Mouse (Mus musculus) neural tube, embryonic 14.5 days (tissue): ENCODE measurements at regions not wholly inside any gene's neighbourhood (a gene's known extent, or its start where the extent isn't known, plus 50 kb on each side); places are given as distances from the start of the nearest gene placed in this dataset.

Source experiments
- ATAC-seq: fragments of 200-750 bp; cut with Nextera tagmentation; 2 replicates; pipeline ENCODE4 v1.8.0; 2017; ENCODE audit warnings: low read depth, mild to moderate bottlenecking, moderate TSS enrichment, moderate library complexity
- H3K27ac ChIP-seq: fragments of 300-500 bp; sonication (generic); 2 replicates; pipeline ENCODE4 v1.5.1; 2014; ENCODE audit warnings: low read depth, mild to moderate bottlenecking, control low read depth, low read length, moderate library complexity, mixed read lengths
- H3K27me3 ChIP-seq: fragments of 300-500 bp; sonication (generic); 2 replicates; pipeline ENCODE4 v1.6.1; 2014; ENCODE audit warnings: low read length; ENCODE audit not compliant: control insufficient read depth, insufficient read depth
- H3K36me3 ChIP-seq: fragments of 300-500 bp; sonication (generic); 2 replicates; pipeline ENCODE4 v1.6.1; 2014; ENCODE audit warnings: low read length, mixed read lengths; ENCODE audit not compliant: control insufficient read depth, insufficient read depth
- H3K4me1 ChIP-seq: fragments of 300-500 bp; sonication (generic); 2 replicates; pipeline ENCODE4 v1.6.1; 2014; ENCODE audit warnings: low read length; ENCODE audit not compliant: control insufficient read depth, insufficient read depth
- H3K4me2 ChIP-seq: fragments of 300-500 bp; sonication (generic); 2 replicates; pipeline ENCODE4 v1.6.1; 2014; ENCODE audit warnings: mild to moderate bottlenecking, low read depth, low read length, control low read depth
- H3K4me3 ChIP-seq: fragments of 300-500 bp; sonication (generic); 2 replicates; pipeline ENCODE4 v1.5.1; 2014; ENCODE audit warnings: low read depth, low read length, control low read depth, mixed read lengths
- H3K9ac ChIP-seq: fragments of 300-500 bp; sonication (generic); replicated peaks from 2 replicates; pipeline ENCODE4 v1.6.1; 2014; ENCODE audit warnings: low read depth, mild to moderate bottlenecking, control low read depth, low read length, mixed read lengths
- H3K9me3 ChIP-seq: fragments of 300-500 bp; sonication (generic); 2 replicates; pipeline ENCODE4 v1.6.1; 2016; ENCODE audit warnings: low read length; ENCODE audit not compliant: control insufficient read depth
- WGBS: fragments of 180-500 bp; shearing (Covaris S2); extraction: QIAGEN DNeasy Blood & Tissue Kit; methylation state at CpG from one replicate; pipeline ENCODE4 v1.1.7; 2014; 5-methylcytosine and 5-hydroxymethylcytosine counted together

- no peak overlapping the region for H3K4me3 ChIP-seq
- H3K36me3 ChIP-seq: no peaks in the 10 kb centered on the region
- H3K27ac ChIP-seq: no peak overlapping the region
- H3K9ac ChIP-seq: no peak overlapping the region
- H3K4me2 ChIP-seq: no peak overlapping the region
- 0% methylated on average over 1 of the region's 1 CpGs for WGBS
- no peak for ATAC-seq
- no peaks in the 10 kb centered on the region for H3K9me3 ChIP-seq
- no peaks in the 10 kb centered on the region for H3K4me1 ChIP-seq
- H3K27me3 ChIP-seq: no peaks in the 10 kb centered on the region
Observed at GRCm38 (mm10) chr10:51792030-51792429, 114.5 kb downstream of the Rfx6 start.

GRCm38 (mm10) chr10:51793876-51794275 is 116.3 kb downstream of the Rfx6 start:
- H3K4me2 ChIP-seq: no peak overlapping the region
- no peak overlapping the region for H3K9ac ChIP-seq
- no peaks in the 10 kb centered on the region for H3K36me3 ChIP-seq
- H3K27ac ChIP-seq: no peak overlapping the region
- ATAC-seq: no peak
- H3K4me1 ChIP-seq: no peaks in the 10 kb centered on the region
- 88% methylated on average over 7 of the region's 7 CpGs for WGBS
- H3K9me3 ChIP-seq: no peaks in the 10 kb centered on the region
- no peaks in the 10 kb centered on the region for H3K27me3 ChIP-seq
- no peak overlapping the region for H3K4me3 ChIP-seq

- Histone ChIP-seq H3K4me2 (no peak overlapping the region), H3K36me3 (no peaks in the 10 kb centered on the region), H3K9me3 (no peaks in the 10 kb centered on the region), H3K4me3 (no peak overlapping the region), H3K27me3 (no peaks in the 10 kb centered on the region), H3K27ac (no peak overlapping the region), H3K9ac (no peak overlapping the region), H3K4me1 (no peaks in the 10 kb centered on the region)
- no peak for ATAC-seq
- 35% methylated on average over 1 of the region's 1 CpGs for WGBS
Observed at GRCm38 (mm10) chr10:51816626-51817025, 139.1 kb downstream of the Rfx6 start.

- Histone ChIP-seq H3K4me3 (no peak overlapping the region), H3K4me1 (no peaks in the 10 kb centered on the region), H3K36me3 (no peaks in the 10 kb centered on the region), H3K4me2 (no peak overlapping the region), H3K9me3 (no peaks in the 10 kb centered on the region), H3K27ac (no peak overlapping the region), H3K9ac (no peak overlapping the region), H3K27me3 (no peaks in the 10 kb centered on the region)
- ATAC-seq: no peak
- 93% methylated on average over 2 of the region's 2 CpGs for WGBS
Observed at GRCm38 (mm10) chr10:51823900-51824299, 146.3 kb downstream of the Rfx6 start.

- no peaks in the 10 kb centered on the region for H3K9me3 ChIP-seq
- H3K36me3 ChIP-seq: no peaks in the 10 kb centered on the region
- H3K27ac ChIP-seq: no peak overlapping the region
- no peak overlapping the region for H3K4me3 ChIP-seq
- no peaks in the 10 kb centered on the region for H3K27me3 ChIP-seq
- ATAC-seq: no peak
- H3K4me1 ChIP-seq: no peaks in the 10 kb centered on the region
- WGBS: 76% methylated on average over 6 of the region's 6 CpGs
- no peak overlapping the region for H3K4me2 ChIP-seq
- H3K9ac ChIP-seq: no peak overlapping the region
Observed at GRCm38 (mm10) chr10:51826431-51826964, 148.9 kb downstream of the Rfx6 start.

GRCm38 (mm10) chr10:51832459-51832858 is 154.9 kb downstream of the Rfx6 start:
- WGBS: 72% methylated on average over 4 of the region's 4 CpGs
- ATAC-seq: no peak
- Histone ChIP-seq H3K36me3 (no peaks in the 10 kb centered on the region), H3K9ac (no peak overlapping the region), H3K9me3 (no peaks in the 10 kb centered on the region), H3K4me1 (no peaks in the 10 kb centered on the region), H3K4me3 (no peak overlapping the region), H3K27me3 (no peaks in the 10 kb centered on the region), H3K27ac (no peak overlapping the region), H3K4me2 (no peak overlapping the region)

GRCm38 (mm10) chr10:51843099-51843498 is 165.5 kb downstream of the Rfx6 start:
- no peak overlapping the region for H3K27ac ChIP-seq
- no peaks in the 10 kb centered on the region for H3K4me1 ChIP-seq
- H3K9me3 ChIP-seq: no peaks in the 10 kb centered on the region
- H3K36me3 ChIP-seq: no peaks in the 10 kb centered on the region
- 84% methylated on average over 1 of the region's 1 CpGs for WGBS
- H3K9ac ChIP-seq: no peak overlapping the region
- H3K27me3 ChIP-seq: no peaks in the 10 kb centered on the region
- no peak for ATAC-seq
- H3K4me2 ChIP-seq: no peak overlapping the region
- H3K4me3 ChIP-seq: no peak overlapping the region

- 68% methylated on average over 4 of the region's 4 CpGs for WGBS
- Histone ChIP-seq H3K4me2 (no peak overlapping the region), H3K4me3 (no peak overlapping the region), H3K27me3 (no peaks in the 10 kb centered on the region), H3K36me3 (no peaks in the 10 kb centered on the region), H3K27ac (no peak overlapping the region), H3K9ac (no peak overlapping the region), H3K4me1 (no peaks in the 10 kb centered on the region), H3K9me3 (no peaks in the 10 kb centered on the region)
- no peak for ATAC-seq
Observed at GRCm38 (mm10) chr10:51846287-51846686, 168.7 kb downstream of the Rfx6 start.

GRCm38 (mm10) chr10:51869409-51869808 is 152.9 kb upstream of the Vgll2 start:
- WGBS: 82% methylated on average over 3 of the region's 3 CpGs
- H3K4me2 ChIP-seq: no peak overlapping the region
- H3K27ac ChIP-seq: no peak overlapping the region
- no peak for ATAC-seq
- no peak overlapping the region for H3K4me3 ChIP-seq
- H3K9ac ChIP-seq: no peak overlapping the region
- no peaks in the 10 kb centered on the region for H3K9me3 ChIP-seq
- no peaks in the 10 kb centered on the region for H3K27me3 ChIP-seq
- H3K4me1 ChIP-seq: no peaks in the 10 kb centered on the region
- H3K36me3 ChIP-seq: no peaks in the 10 kb centered on the region
